Mouse (Mus musculus): ENCODE measurements around the gene Bhlhe41. TPM values are rescaled to one million over a fixed set of nuclear protein-coding genes. Genes with fewer than 3 reads are reported as not detected.

Bhlhe41 gene
- total and polyA plus RNA-seq, 2 experiments from 2014 or later = 0.95 to 9.3 TPM

DNA sequence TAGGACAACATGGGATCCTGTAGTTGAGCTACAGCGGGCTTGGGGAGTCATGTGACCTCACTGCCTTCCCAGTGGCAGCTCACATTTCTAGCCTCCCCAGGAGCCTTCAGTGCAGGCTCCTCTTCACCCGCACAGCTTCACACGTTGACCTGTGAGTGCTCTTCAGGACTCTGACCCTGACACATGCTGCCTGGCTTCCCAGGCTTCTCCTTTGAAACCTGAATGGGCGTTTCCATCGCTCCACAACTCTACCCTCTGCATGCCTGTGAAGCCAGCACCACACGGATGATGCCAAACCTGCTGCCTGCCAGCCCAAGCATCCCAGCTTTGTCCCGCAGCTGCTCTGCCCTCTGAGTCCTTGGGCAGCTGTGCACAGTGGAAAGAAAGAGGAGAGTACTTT is 55.8 kb downstream of the Bhlhe41 start:
- peak overlapping the region; percentile 61 for H3K27ac ChIP-seq (ENCODE audit: low read depth)
- H3K4me1 ChIP-seq (ENCODE audit: control insufficient read depth, insufficient read depth) = peaks cover 19% of the 10 kb centered on the region
- TF ChIP-seq CTCF (IDR thresholded peaks at IDR 0.05; ENCODE audit: low read depth) = no peak
- TF ChIP-seq EP300 (IDR thresholded peaks at IDR 0.05; ENCODE audit: low read depth) = no peak
- H3K9me3 ChIP-seq (replicated peaks; ENCODE audit: control insufficient read depth, low read length) = no peaks in the 10 kb centered on the region
- no peak overlapping the region for H3K4me2 ChIP-seq (ENCODE audit: low read depth, low read length)
- H3K4me3 ChIP-seq (ENCODE audit: low read depth, low read length) = no peak overlapping the region
- no peaks in the 10 kb centered on the region for H3K27me3 ChIP-seq (ENCODE audit: control insufficient read depth, insufficient read depth, low read length)
- DNase-seq (ENCODE audit: low spot score) (no peak), ATAC-seq (ENCODE audit: insufficient read depth, low read depth) (0 out of 2 replicates have a peak, but pooled peaks have one; percentile 11)
- no peak overlapping the region for H3K9ac ChIP-seq (replicated peaks; ENCODE audit: low read depth, low read length)
- WGBS = 62% methylated on average over 7 of the region's 7 CpGs
- H3K36me3 ChIP-seq (replicated peaks; ENCODE audit: control insufficient read depth, insufficient read depth, low read length) = peaks cover 25% of the 10 kb centered on the region

Other genes starting within 250 kb of the Bhlhe41 start
- gene Tuba3b, start 249.8 kb downstream of the Bhlhe41 start, total RNA-seq (2014; rRNA removed; ENCODE audit: low replicate concordance) = 2.1 TPM in 1 of 2 replicates, not detected in the other
- gene Tuba3b, start 249.8 kb downstream of the Bhlhe41 start, polyA plus RNA-seq (2015; fragmentation: Nextera tagmentation; extraction: Ambion mirVana) = 1.2 and 1.5 TPM in 2 replicates
- 40.8 and 72.6 TPM in 2 replicates for gene Rassf8, start 118.8 kb downstream of the Bhlhe41 start, total RNA-seq (2014; rRNA removed; ENCODE audit: low replicate concordance)
- gene Rassf8, start 118.8 kb downstream of the Bhlhe41 start, polyA plus RNA-seq (2015; fragmentation: Nextera tagmentation; extraction: Ambion mirVana) = 9.5 and 11.1 TPM in 2 replicates
- gene Sspn, start 66.1 kb upstream of the Bhlhe41 start, total RNA-seq (2014; rRNA removed; ENCODE audit: low replicate concordance) = 64.2 and 74.1 TPM in 2 replicates
- gene Sspn, start 66.1 kb upstream of the Bhlhe41 start, polyA plus RNA-seq (2015; fragmentation: Nextera tagmentation; extraction: Ambion mirVana) = 92.0 and 93.6 TPM in 2 replicates